12 mouse cellular contexts compared by ENCODE assay signal in genomic region chr10:108636086-108636485, GRCm38 (mm10).
"Had no signal": no experiment of that assay in that cellular context is flagged by ENCODE, and none has a peak within 500 bp of the region (broad histone marks: within the 10 kb centered on the region; RNA-seq: fewer than 3 reads in every experiment).

No protein-coding gene starts in this region.

- H3K4me2 ChIP-seq: liver, embryonic 11.5 days; liver, embryonic 15.5 days; neural tube, embryonic 13.5 days had no signal

- H3K4me3 ChIP-seq: limb, embryonic 10.5 days; liver, embryonic 15.5 days; neural tube, embryonic 13.5 days had no signal

- H3K36me3 ChIP-seq: limb, embryonic 10.5 days; liver, embryonic 15.5 days had no signal

- H3K9me3 ChIP-seq: limb, embryonic 10.5 days; liver, embryonic 15.5 days; neural tube, embryonic 13.5 days had no signal

- H3K27ac ChIP-seq: limb, embryonic 10.5 days; liver, embryonic 15.5 days; neural tube, embryonic 13.5 days had no signal

- H3K4me1 ChIP-seq: limb, embryonic 10.5 days; liver, embryonic 15.5 days; neural tube, embryonic 13.5 days had no signal

- DNase-seq: kidney, adult 8-10 months; kidney, postnatal 25 days; lung, adult 2 months; lung, postnatal 36 days; right cerebral cortex, postnatal 14 days; thymus, postnatal 36 days had no signal

- H3K9ac ChIP-seq: liver, embryonic 15.5 days; neural tube, embryonic 13.5 days had no signal

- ATAC-seq: intestine, postnatal 0 days; lung, postnatal 0 days had no signal

- H3K27me3 ChIP-seq: liver, embryonic 15.5 days; neural tube, embryonic 13.5 days had no signal
